Comparison of ENCODE assay signal across 8 mouse cellular contexts in the genomic region with DNA sequence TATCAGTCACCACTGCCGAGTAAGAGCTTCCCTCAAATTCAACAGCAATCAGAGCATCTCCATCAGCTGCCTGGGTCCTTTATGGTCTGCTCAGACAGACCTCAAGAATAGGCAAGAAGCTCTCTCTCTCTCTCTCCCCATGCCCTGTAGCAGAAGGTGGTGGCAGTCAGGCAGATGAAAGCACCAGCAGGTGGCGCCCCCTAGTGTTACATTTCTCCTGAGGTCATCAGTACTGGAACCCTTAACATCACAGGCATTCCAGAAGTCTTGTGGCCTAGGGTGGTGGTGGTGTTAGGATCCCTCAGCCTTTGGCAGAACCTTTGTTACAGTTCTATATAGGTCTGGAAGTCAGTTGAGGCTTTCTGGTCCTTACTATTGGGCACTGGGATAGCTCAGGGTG. TPM values are rescaled to one million over a fixed set of nuclear protein-coding genes. Genes with fewer than 3 reads are reported as not detected.
DNase-seq lines count a peak whose midpoint lies in the region.

No protein-coding gene starts in this region.

- DNase-seq in adrenal gland, postnatal 10 days = peak; percentile 70
- no peak for DNase-seq in adrenal gland, postnatal 4 days (ENCODE audit: low spot score in 2 of 2)
- DNase-seq in layer of hippocampus, adult 11-12 months (ENCODE audit: low spot score) = peak; percentile 72
- DNase-seq in layer of hippocampus, adult 9-11 months = no peak
- peak; percentile 25 for DNase-seq in MN1 (ENCODE audit: low spot score)
- DNase-seq in embryo, embryonic 9.5 days (ENCODE audit: extremely low spot score) = peak; percentile 36
- peak; percentile 39 for DNase-seq in lung, postnatal 25 days (ENCODE audit: low spot score)
- DNase-seq in thymus, postnatal 14 days = peak; percentile 54

RNA-seq across cellular contexts. Expression of a gene that starts 4.8 kb away (rescaled TPM):
- 10 to 100 TPM; 14.4 TPM for total RNA-seq in adrenal gland, postnatal 10 days (2021)
- 10 to 100 TPM; 17.6 to 18.1 TPM for total RNA-seq in adrenal gland, postnatal 4 days (2021)

RNA-seq across cellular contexts. Expression of a gene that starts 43.6 kb away (rescaled TPM):
- total RNA-seq in adrenal gland, postnatal 10 days (2021) = 10 to 100 TPM; 29.2 to 34.1 TPM
- total RNA-seq in adrenal gland, postnatal 4 days (2021) = 10 to 100 TPM; 32.9 to 34.8 TPM

Comparison
In these comparisons a context has a peak if more than half of its experiments do, and no peak if none do; other contexts are left out.
1. DNase-seq: peak in adrenal gland, postnatal 10 days (single experiment), layer of hippocampus, adult 11-12 months (single experiment), MN1 (single experiment), embryo, embryonic 9.5 days (single experiment), lung, postnatal 25 days (single experiment) and thymus, postnatal 14 days (single experiment); none in adrenal gland, postnatal 4 days (0 of 2) and layer of hippocampus, adult 9-11 months (single experiment).